Mouse (Mus musculus): ENCODE data around the gene Xylt1. TPM values are rescaled to one million over a fixed set of nuclear protein-coding genes. Genes with fewer than 3 reads are reported as not detected.

The Xylt1 gene
- total and polyA plus RNA-seq, 3 experiments, result 9.0 to 13.3 TPM; not detected in 1

DNA sequence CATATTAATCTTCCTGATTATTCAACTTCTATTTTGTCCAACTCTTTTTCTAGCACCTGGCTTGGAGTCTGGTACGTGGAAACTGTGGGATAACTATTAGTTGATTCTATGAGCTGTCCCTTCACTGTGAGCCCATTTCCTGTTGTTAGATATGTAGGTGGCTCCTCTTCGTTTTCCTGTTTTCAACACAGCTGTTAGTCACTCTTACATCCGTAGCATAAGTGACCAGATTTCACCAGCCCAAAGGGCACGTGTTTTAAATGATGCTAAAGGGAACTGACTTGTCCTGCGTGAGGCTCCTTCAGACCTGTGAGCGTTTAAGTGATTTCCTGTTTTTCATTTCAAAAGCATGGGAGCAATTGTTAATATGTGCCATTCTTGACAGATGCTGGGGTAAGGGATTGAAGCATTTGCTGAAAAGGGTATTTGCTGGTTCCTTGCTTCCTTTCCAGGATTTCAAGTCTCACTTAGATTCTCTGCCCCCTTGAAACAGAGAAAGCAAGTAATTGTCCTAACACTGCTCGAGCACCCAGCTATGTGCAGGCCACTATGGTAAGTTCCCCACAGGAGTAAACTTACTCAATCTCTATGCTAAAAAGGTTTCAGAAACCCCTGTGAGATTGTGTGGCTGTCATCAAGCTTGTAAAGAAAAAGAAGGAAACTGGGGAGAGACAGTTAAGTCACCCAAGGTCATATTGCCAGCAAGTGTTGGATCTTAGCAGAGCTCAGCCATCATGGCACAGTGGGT is 105.8 kb downstream of the Xylt1 start:
- no peaks in the 10 kb centered on the region for H3K79me2 ChIP-seq (ENCODE audit: control insufficient read depth, insufficient read depth, low read length, poor library complexity)
- H3K9me3 ChIP-seq (replicated peaks; ENCODE audit: insufficient read depth, low read length), result no peaks in the 10 kb centered on the region
- peaks cover 0 to 4% of the 10 kb centered on the region in 2 experiments; a peak in 2 of 4 replicates for H3K36me3 ChIP-seq (ENCODE audit: control insufficient read depth in 1 of 2, insufficient read depth in 2 of 2, low read length in 2 of 2)
- H3K4me1 ChIP-seq (ENCODE audit: control insufficient read depth in 1 of 2, insufficient read depth in 2 of 2, low read length in 2 of 2), result no peaks in the 10 kb centered on the region
- no peak overlapping the region for H3K9ac ChIP-seq (ENCODE audit: control insufficient read depth, low read depth, low read length, poor library complexity, severe bottlenecking)
- TF ChIP-seq GATA1 (IDR thresholded peaks at IDR 0.05; ENCODE audit: low read depth, low read length) (no peak), MYB (IDR thresholded peaks at IDR 0.05; ENCODE audit: low read depth, low read length) (no peak), CTCF (IDR thresholded peaks at IDR 0.05 in 2 of 3, conservative IDR thresholded peaks at IDR 0.05 in 1 of 3; ENCODE audit: control insufficient read depth in 1 of 3, insufficient read depth in 1 of 3, low read depth in 2 of 3, low read length in 3 of 3, poor library complexity in 1 of 3, severe bottlenecking in 1 of 3) (no peak), POLR2AphosphoS2 (IDR thresholded peaks at IDR 0.05; ENCODE audit: low read length) (no peak), ZMIZ1 (IDR thresholded peaks at IDR 0.05; ENCODE audit: low read depth, low read length) (no peak), SIN3A (IDR thresholded peaks at IDR 0.05; ENCODE audit: low read length) (no peak), ZKSCAN1 (IDR thresholded peaks at IDR 0.05; ENCODE audit: low read depth, low read length) (no peak), MAFK (IDR thresholded peaks at IDR 0.05; ENCODE audit: borderline replicate concordance, low read depth, low read length) (no peak), MAZ (IDR thresholded peaks at IDR 0.05; ENCODE audit: low read depth, low read length) (no peak), ZNF384 (IDR thresholded peaks at IDR 0.05; ENCODE audit: low read depth, low read length) (no peak), KAT2A (conservative IDR thresholded peaks at IDR 0.05; ENCODE audit: low read depth, low read length) (no peak), MXI1 (IDR thresholded peaks at IDR 0.05; ENCODE audit: low read depth, low read length) (no peak), GABPA (IDR thresholded peaks at IDR 0.05; ENCODE audit: low read depth, low read length) (no peak), MAX (IDR thresholded peaks at IDR 0.05; ENCODE audit: low read length) (no peak), SMC3 (IDR thresholded peaks at IDR 0.05; ENCODE audit: low read depth, low read length) (no peak), CHD2 (IDR thresholded peaks at IDR 0.05; ENCODE audit: low read length) (no peak), NRF1 (IDR thresholded peaks at IDR 0.05; ENCODE audit: insufficient read depth, low read depth, low read length, poor library complexity, severe bottlenecking) (no peak), JUND (IDR thresholded peaks at IDR 0.05; ENCODE audit: low read depth, low read length) (no peak)
- H3K27me3 ChIP-seq (ENCODE audit: control insufficient read depth in 1 of 2, insufficient read depth in 2 of 2, low read length in 2 of 2), result no peaks in the 10 kb centered on the region
- H3K4me3 ChIP-seq (ENCODE audit: control insufficient read depth in 1 of 2, insufficient read depth in 1 of 2, low read depth in 2 of 2, low read length in 2 of 2), result no peak overlapping the region
- no peak overlapping the region for H3K27ac ChIP-seq (ENCODE audit: control insufficient read depth, low read depth, low read length)
- DNase-seq (ENCODE audit: low read depth, low spot score), result no peak

DNA sequence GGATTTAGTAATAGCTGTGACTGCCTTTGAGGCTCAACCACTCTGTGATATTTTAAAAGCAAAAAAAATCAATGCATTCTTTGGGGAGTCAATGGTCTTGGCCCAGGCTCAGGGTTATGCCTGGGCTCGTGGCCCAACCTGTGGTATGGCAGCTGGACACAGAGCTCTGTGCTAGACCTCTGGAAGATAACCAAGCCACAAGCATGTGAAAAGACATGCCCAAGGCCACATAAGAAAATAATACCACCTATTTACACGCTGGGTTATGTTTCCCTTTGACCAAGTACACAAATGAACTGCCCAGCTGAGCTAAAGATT is 106.4 kb downstream of the Xylt1 start:
- Histone ChIP-seq H3K27me3 (ENCODE audit: control insufficient read depth in 1 of 2, insufficient read depth in 2 of 2, low read length in 2 of 2) (no peaks in the 10 kb centered on the region), H3K4me3 (ENCODE audit: control insufficient read depth in 1 of 2, insufficient read depth in 1 of 2, low read depth in 2 of 2, low read length in 2 of 2) (no peak overlapping the region), H3K36me3 (ENCODE audit: control insufficient read depth in 1 of 2, insufficient read depth in 2 of 2, low read length in 2 of 2) (peaks cover 0 to 4% of the 10 kb centered on the region in 2 experiments; a peak in 2 of 4 replicates), H3K79me2 (ENCODE audit: control insufficient read depth, insufficient read depth, low read length, poor library complexity) (no peaks in the 10 kb centered on the region), H3K27ac (ENCODE audit: control insufficient read depth, low read depth, low read length) (no peak overlapping the region), H3K4me1 (ENCODE audit: control insufficient read depth in 1 of 2, insufficient read depth in 2 of 2, low read length in 2 of 2) (no peaks in the 10 kb centered on the region), H3K9me3 (replicated peaks; ENCODE audit: insufficient read depth, low read length) (no peaks in the 10 kb centered on the region), H3K9ac (ENCODE audit: control insufficient read depth, low read depth, low read length, poor library complexity, severe bottlenecking) (no peak overlapping the region)
- TF ChIP-seq MAFK (IDR thresholded peaks at IDR 0.05; ENCODE audit: borderline replicate concordance, low read depth, low read length) (no peak), ZC3H11A (IDR thresholded peaks at IDR 0.05; ENCODE audit: low read depth, low read length) (no peak), ZNF384 (IDR thresholded peaks at IDR 0.05; ENCODE audit: low read depth, low read length) (no peak), MYB (IDR thresholded peaks at IDR 0.05; ENCODE audit: low read depth, low read length) (no peak), NRF1 (IDR thresholded peaks at IDR 0.05; ENCODE audit: insufficient read depth, low read depth, low read length, poor library complexity, severe bottlenecking) (no peak), MEF2A (IDR thresholded peaks at IDR 0.05; ENCODE audit: extremely low read depth, insufficient replicate concordance, low read depth, low read length, poor library complexity, severe bottlenecking) (no peak), NELFE (IDR thresholded peaks at IDR 0.05; ENCODE audit: low read depth, low read length) (no peak), USF1 (IDR thresholded peaks at IDR 0.05; ENCODE audit: low read depth, low read length) (no peak), UBTF (IDR thresholded peaks at IDR 0.05; ENCODE audit: borderline replicate concordance, insufficient read depth, low read depth, low read length) (no peak), GABPA (IDR thresholded peaks at IDR 0.05; ENCODE audit: low read depth, low read length) (no peak), BHLHE40 (IDR thresholded peaks at IDR 0.05; ENCODE audit: borderline replicate concordance, low read depth, low read length) (no peak), KAT2A (conservative IDR thresholded peaks at IDR 0.05; ENCODE audit: low read depth, low read length) (no peak), RCOR1 (IDR thresholded peaks at IDR 0.05; ENCODE audit: low read depth, low read length) (no peak)
- no peak for DNase-seq (ENCODE audit: low read depth, low spot score)

Data from MEL (cell line).